Mouse (Mus musculus): ENCODE measurements around the gene Phf12.
"Not testable (repeated sequence)": the region's sequence is repeated elsewhere in the genome, so short reads cannot be mapped to it uniquely, and the experiment has no call there.

Gene Phf12

GRCm38 (mm10) chr11:78031947-78032808 is 49.6 kb downstream of the Phf12 start, which contains the start of gene Dhrs13:
Gene Dhrs13 (plus strand): TSS chr11:78032280.
- DNase-seq (ENCODE audit: low spot score), result peak; percentile 94

GRCm38 (mm10) chr11:78032809-78033195 is 50.2 kb downstream of the Phf12 start:
- DNase-seq (ENCODE audit: low spot score), result peak; percentile 15

GRCm38 (mm10) chr11:78033931-78034617 is 51.5 kb downstream of the Phf12 start:
- DNase-seq (ENCODE audit: low spot score), result no peak

- no peak for DNase-seq (ENCODE audit: low spot score)
Measured at GRCm38 (mm10) chr11:78036791-78037190, 54.2 kb downstream of the Phf12 start.

- peak; percentile 79 for DNase-seq (ENCODE audit: low spot score)
Measured at GRCm38 (mm10) chr11:78037831-78038752, 55.5 kb downstream of the Phf12 start, which contains the start of gene Flot2. Gene Flot2 (plus strand): TSS chr11:78037931.

- DNase-seq (ENCODE audit: low spot score), result no peak
Measured at GRCm38 (mm10) chr11:78040878-78041277, 58.3 kb downstream of the Phf12 start.

GRCm38 (mm10) chr11:78042290-78042870 is 59.8 kb downstream of the Phf12 start:
- DNase-seq (ENCODE audit: low spot score), result not testable (repeated sequence)

- no peak for DNase-seq (ENCODE audit: low spot score)
Measured at GRCm38 (mm10) chr11:78044758-78045251, 62.3 kb downstream of the Phf12 start.

GRCm38 (mm10) chr11:78048637-78049036 is 66.1 kb downstream of the Phf12 start:
- DNase-seq (ENCODE audit: low spot score), result not testable (repeated sequence)

- no peak for DNase-seq (ENCODE audit: low spot score)
Measured at GRCm38 (mm10) chr11:78053078-78053477, 70.5 kb downstream of the Phf12 start.

- DNase-seq (ENCODE audit: low spot score), result no peak
Measured at GRCm38 (mm10) chr11:78056946-78057345, 74.4 kb downstream of the Phf12 start.

- peak; percentile 78 for DNase-seq (ENCODE audit: low spot score)
Measured at GRCm38 (mm10) chr11:78059833-78060757, 77.5 kb downstream of the Phf12 start.

GRCm38 (mm10) chr11:78062563-78062962 is 80.0 kb downstream of the Phf12 start:
- no peak for DNase-seq (ENCODE audit: low spot score)

GRCm38 (mm10) chr11:78065906-78066305 is 83.4 kb downstream of the Phf12 start:
- DNase-seq (ENCODE audit: low spot score), result no peak

GRCm38 (mm10) chr11:78066641-78067040 is 84.1 kb downstream of the Phf12 start:
- DNase-seq (ENCODE audit: low spot score), result no peak

GRCm38 (mm10) chr11:78067566-78067965 is 85.0 kb downstream of the Phf12 start:
- no peak for DNase-seq (ENCODE audit: low spot score)

- no peak for DNase-seq (ENCODE audit: low spot score)
Measured at GRCm38 (mm10) chr11:78069130-78069529, 86.6 kb downstream of the Phf12 start.

- no peak for DNase-seq (ENCODE audit: low spot score)
Measured at GRCm38 (mm10) chr11:78069646-78070045, 87.1 kb downstream of the Phf12 start.

GRCm38 (mm10) chr11:78071938-78072337 is 89.4 kb downstream of the Phf12 start:
- no peak for DNase-seq (ENCODE audit: low spot score)

GRCm38 (mm10) chr11:78072425-78073130 is 90.0 kb downstream of the Phf12 start:
- no peak for DNase-seq (ENCODE audit: low spot score)

Measured in embryo, embryonic 10 days (tissue).